ENCODE assay signal across 19 mouse cellular contexts in genomic region chr13:28571716-28572115, GRCm38 (mm10).
"Had no signal": no experiment of that assay in that cellular context is flagged by ENCODE, and none has a peak within 500 bp of the region (broad histone marks: within the 10 kb centered on the region; RNA-seq: fewer than 3 reads in every experiment).

No protein-coding gene starts in this region.

- H3K27ac ChIP-seq: liver, embryonic 14.5 days; midbrain, embryonic 13.5 days; midbrain, embryonic 15.5 days; neural tube, embryonic 13.5 days; neural tube, embryonic 15.5 days had no signal

- H3K4me1 ChIP-seq: midbrain, embryonic 13.5 days; midbrain, embryonic 15.5 days; neural tube, embryonic 13.5 days; neural tube, embryonic 15.5 days had no signal

- H3K27me3 ChIP-seq: megakaryocyte, embryonic 14.5 days; midbrain, embryonic 13.5 days; midbrain, embryonic 15.5 days; neural tube, embryonic 13.5 days; neural tube, embryonic 15.5 days had no signal

- H3K4me3 ChIP-seq: megakaryocyte, embryonic 14.5 days; midbrain, embryonic 13.5 days; midbrain, embryonic 15.5 days; myocyte; neural tube, embryonic 13.5 days; neural tube, embryonic 15.5 days had no signal

- H3K4me2 ChIP-seq: lung, embryonic 14.5 days; midbrain, embryonic 11.5 days; midbrain, embryonic 13.5 days; midbrain, embryonic 15.5 days; neural tube, embryonic 13.5 days; neural tube, embryonic 15.5 days had no signal

- H3K36me3 ChIP-seq: midbrain, embryonic 13.5 days; midbrain, embryonic 15.5 days; neural tube, embryonic 13.5 days; neural tube, embryonic 15.5 days had no signal

- H3K9me3 ChIP-seq: megakaryocyte, embryonic 14.5 days; midbrain, embryonic 13.5 days; midbrain, embryonic 15.5 days; neural tube, embryonic 13.5 days; neural tube, embryonic 15.5 days had no signal

- ATAC-seq: midbrain, embryonic 13.5 days; midbrain, embryonic 15.5 days had no signal

- DNase-seq: lung, adult 18-20 months; lung, embryonic 14.5 days; lung, postnatal 10 days; lung, postnatal 4 days; retina, postnatal 1 day; right cerebral cortex, adult 18-20 months; right cerebral cortex, postnatal 25 days; right cerebral cortex, postnatal 4 days; spleen, adult 18-20 months; thymus, adult 2 months; thymus, postnatal 25 days had no signal

- H3K9ac ChIP-seq: liver, embryonic 14.5 days; lung, embryonic 14.5 days; midbrain, embryonic 13.5 days; midbrain, embryonic 15.5 days; neural tube, embryonic 13.5 days; neural tube, embryonic 15.5 days had no signal
